Mouse (Mus musculus) hindbrain, embryonic 16.5 days (tissue): Measurements from ENCODE around the gene Nipal1. TPM values are rescaled to one million over a fixed set of nuclear protein-coding genes. Genes with fewer than 3 reads are reported as not detected.

Experiments used
- ATAC-seq: fragments of 200-750 bp; cut with Nextera tagmentation; 2 replicates; pipeline ENCODE4 v1.8.0; 2017; ENCODE audit warnings: moderate TSS enrichment, moderate library complexity
- H3K27ac ChIP-seq: fragments of 300-500 bp; sonication (generic); 2 replicates; pipeline ENCODE4 v1.5.1; 2014; ENCODE audit warnings: low read depth, mild to moderate bottlenecking, control low read depth, low read length, moderate library complexity
- H3K27me3 ChIP-seq: fragments of 300-500 bp; sonication (generic); replicated peaks from 2 replicates; pipeline ENCODE4 v1.6.1; 2014; ENCODE audit warnings: low read length; ENCODE audit not compliant: control insufficient read depth, insufficient read depth
- H3K36me3 ChIP-seq: fragments of 300-500 bp; sonication (generic); 2 replicates; pipeline ENCODE4 v1.6.1; 2014; ENCODE audit warnings: mild to moderate bottlenecking, low read length, moderate library complexity, mixed read lengths; ENCODE audit not compliant: control insufficient read depth, insufficient read depth
- H3K4me1 ChIP-seq: fragments of 300-500 bp; sonication (generic); 2 replicates; pipeline ENCODE4 v1.6.1; 2014; ENCODE audit warnings: low read depth, low read length; ENCODE audit not compliant: control insufficient read depth, insufficient read depth
- H3K4me2 ChIP-seq: fragments of 300-500 bp; sonication (generic); 2 replicates; pipeline ENCODE4 v1.6.1; 2014; ENCODE audit warnings: mild to moderate bottlenecking, low read length, control low read depth, moderate library complexity
- H3K4me3 ChIP-seq: fragments of 300-500 bp; sonication (generic); 2 replicates; pipeline ENCODE4 v1.5.1; 2014; ENCODE audit warnings: mild to moderate bottlenecking, low read length, control low read depth, moderate library complexity
- H3K9ac ChIP-seq: fragments of 300-500 bp; sonication (generic); 2 replicates; pipeline ENCODE4 v1.6.1; 2014; ENCODE audit warnings: low read depth, mild to moderate bottlenecking, control low read depth, low read length, moderate library complexity
- H3K9me3 ChIP-seq: fragments of 300-500 bp; sonication (generic); 2 replicates; pipeline ENCODE4 v1.6.1; 2014; ENCODE audit warnings: mild to moderate bottlenecking, low read length, moderate library complexity; ENCODE audit not compliant: control insufficient read depth
- WGBS: fragments of 180-500 bp; shearing (Covaris S2); extraction: QIAGEN DNeasy Blood & Tissue Kit; methylation state at CpG from one replicate; pipeline ENCODE4 v1.1.7; 2014; 5-methylcytosine and 5-hydroxymethylcytosine counted together
- polyA plus RNA-seq: library from polyadenylated mRNA; unstranded; fragments of >200 nt; fragmentation: Nextera tagmentation; extraction: Ambion mirVana; gene quantifications from 2 replicates; pipeline ENCODE4 v1.2.1, GENCODE M21; 2015

Nipal1 gene
- polyA plus RNA-seq, 1 experiment from 2014 or later, result 1.9 TPM

DNA sequence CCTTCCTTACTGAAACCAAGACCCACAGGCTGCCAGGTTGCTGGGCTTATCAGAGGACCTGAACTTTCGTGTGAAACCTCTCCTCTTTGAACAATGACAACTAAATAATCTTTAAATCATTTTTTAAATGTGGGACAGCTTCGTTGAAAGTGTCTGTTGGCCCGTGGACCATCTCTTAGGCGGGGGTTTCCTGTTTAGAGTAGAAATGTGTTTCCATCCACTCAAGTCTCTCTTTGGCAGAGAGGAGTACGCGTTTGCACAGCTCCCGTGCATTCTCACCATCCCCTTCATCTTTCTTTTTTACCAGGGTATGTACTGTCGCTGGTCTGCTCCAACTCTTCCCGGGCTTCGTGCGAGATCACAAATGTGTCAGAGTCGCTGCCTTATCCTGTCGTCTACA, 10.8 kb downstream of the Nipal1 start:
- Histone ChIP-seq H3K36me3 (no peaks in the 10 kb centered on the region), H3K4me2 (no peak overlapping the region), H3K4me3 (no peak overlapping the region), H3K27me3 (no peaks in the 10 kb centered on the region; the same call in 1 of the 2 replicates), H3K9me3 (no peaks in the 10 kb centered on the region), H3K9ac (no peak overlapping the region), H3K27ac (no peak overlapping the region), H3K4me1 (no peaks in the 10 kb centered on the region)
- WGBS, result 90% methylated on average over 13 of the region's 13 CpGs
- ATAC-seq, result no peak

DNA sequence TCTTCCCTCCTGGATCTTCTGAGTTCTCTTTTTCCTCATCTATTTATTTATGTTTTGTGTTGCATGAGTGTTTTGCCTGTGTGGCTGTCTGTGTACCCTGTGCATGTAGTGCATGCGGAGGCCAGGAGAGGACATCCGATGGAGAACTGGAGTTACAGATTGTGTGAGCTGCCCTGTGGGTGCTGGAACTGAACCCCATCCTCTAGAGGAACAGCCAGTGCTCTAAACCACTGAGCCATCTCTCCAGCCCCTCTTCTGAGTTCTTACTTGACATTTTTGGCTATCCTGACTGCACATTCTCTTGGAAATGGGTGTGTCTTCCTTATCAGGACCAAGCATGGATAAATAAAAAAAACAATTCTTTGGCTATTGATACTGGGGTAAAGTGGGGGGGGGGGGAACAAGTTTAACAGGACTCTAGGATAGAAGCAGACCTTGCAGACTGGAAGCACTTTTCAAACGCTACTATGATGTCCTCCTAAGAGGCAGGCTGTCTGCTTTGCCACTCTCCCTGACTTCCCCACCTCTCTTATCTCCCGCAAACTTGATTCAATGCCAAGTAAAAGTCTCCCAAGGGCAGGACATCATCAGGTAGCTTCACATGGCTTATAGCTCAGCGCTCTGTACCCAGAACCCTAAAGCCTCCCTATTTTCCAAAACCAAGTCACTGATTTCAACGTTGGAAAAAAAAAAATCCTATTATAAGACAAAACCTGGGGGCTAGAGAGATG, 13.6 kb downstream of the Nipal1 start:
- Histone ChIP-seq H3K4me1 (no peaks in the 10 kb centered on the region), H3K27me3 (no peaks in the 10 kb centered on the region), H3K9me3 (no peaks in the 10 kb centered on the region), H3K4me3 (no peak overlapping the region), H3K27ac (no peak overlapping the region), H3K9ac (no peak overlapping the region), H3K36me3 (no peaks in the 10 kb centered on the region), H3K4me2 (no peak overlapping the region)
- ATAC-seq, result no peak
- 90% methylated on average over 6 of the region's 6 CpGs for WGBS

DNA sequence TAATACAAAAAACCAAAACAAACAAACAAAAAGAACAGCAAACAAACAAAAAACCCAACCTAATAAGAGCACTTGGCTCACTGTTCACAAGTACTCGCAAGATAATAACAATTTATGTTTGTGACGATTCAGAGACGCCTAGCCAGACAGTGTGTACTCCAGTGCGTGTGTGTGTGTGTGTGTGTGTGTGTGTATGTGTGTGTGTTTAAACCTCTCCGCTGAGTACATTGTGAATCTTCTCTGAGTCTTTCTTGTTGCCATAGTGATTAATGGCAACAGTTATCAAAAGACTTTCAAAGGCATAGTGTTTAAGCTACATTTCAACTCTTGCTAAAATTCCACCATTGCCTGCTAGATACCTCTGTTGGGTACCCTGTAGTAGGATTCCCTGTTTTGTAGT, 16.5 kb downstream of the Nipal1 start:
- Histone ChIP-seq H3K9me3 (no peaks in the 10 kb centered on the region), H3K4me1 (no peaks in the 10 kb centered on the region), H3K27me3 (no peaks in the 10 kb centered on the region), H3K36me3 (no peaks in the 10 kb centered on the region), H3K4me3 (no peak overlapping the region), H3K4me2 (no peak overlapping the region), H3K27ac (no peak overlapping the region), H3K9ac (no peak overlapping the region)
- no peak for ATAC-seq
- 70% methylated on average over 5 of the region's 5 CpGs for WGBS

DNA sequence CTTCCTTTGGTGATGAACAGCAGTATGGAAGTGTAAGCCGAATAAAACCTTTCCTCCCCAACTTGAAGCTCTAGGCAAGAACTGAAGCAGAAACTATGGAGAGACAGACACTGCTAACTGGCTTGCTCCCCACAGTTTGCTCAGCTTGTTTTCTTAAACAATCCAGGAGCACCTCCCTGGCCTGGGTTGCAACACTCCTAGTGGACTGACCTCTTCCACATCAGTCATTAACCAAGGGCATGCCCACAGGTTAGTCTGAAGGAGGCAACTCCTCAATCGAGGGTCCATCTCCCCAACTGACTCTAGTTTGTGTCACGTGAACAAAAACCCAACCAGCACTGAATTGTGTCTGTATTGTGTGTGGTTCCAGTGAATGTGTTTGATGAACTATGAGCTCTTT, 17.3 kb downstream of the Nipal1 start:
- H3K4me1 ChIP-seq, result no peaks in the 10 kb centered on the region
- no peaks in the 10 kb centered on the region for H3K27me3 ChIP-seq
- no peak overlapping the region for H3K4me3 ChIP-seq
- H3K4me2 ChIP-seq, result no peak overlapping the region
- H3K9ac ChIP-seq, result no peak overlapping the region
- WGBS, result 57% methylated on average over 3 of the region's 3 CpGs
- no peak for ATAC-seq
- no peaks in the 10 kb centered on the region for H3K9me3 ChIP-seq
- H3K27ac ChIP-seq, result no peak overlapping the region
- H3K36me3 ChIP-seq, result no peaks in the 10 kb centered on the region

DNA sequence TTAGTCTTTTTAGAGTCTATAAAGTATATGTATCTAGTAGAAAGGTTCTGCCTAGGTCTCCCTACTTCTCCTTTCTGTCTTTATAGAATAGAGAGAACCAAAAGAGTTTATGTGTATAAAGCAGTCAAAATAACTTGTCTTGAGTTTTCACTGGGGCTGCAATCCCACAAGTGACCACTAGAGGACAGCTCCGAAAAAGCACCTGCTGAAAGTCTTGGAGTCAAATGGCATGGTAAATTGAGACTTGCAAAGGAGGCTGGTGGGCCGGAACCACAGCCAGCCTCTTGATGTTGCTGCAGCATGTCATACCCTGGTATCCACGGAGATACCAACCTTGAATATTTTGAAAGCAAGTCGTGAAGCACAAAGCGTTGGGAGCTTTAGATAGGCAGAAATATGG, 17.7 kb downstream of the Nipal1 start:
- Histone ChIP-seq H3K4me3 (no peak overlapping the region), H3K27ac (no peak overlapping the region), H3K27me3 (no peaks in the 10 kb centered on the region), H3K9me3 (no peaks in the 10 kb centered on the region), H3K4me1 (no peaks in the 10 kb centered on the region), H3K9ac (no peak overlapping the region), H3K36me3 (no peaks in the 10 kb centered on the region), H3K4me2 (no peak overlapping the region)
- no peak for ATAC-seq
- 29% methylated on average over 5 of the region's 5 CpGs for WGBS

DNA sequence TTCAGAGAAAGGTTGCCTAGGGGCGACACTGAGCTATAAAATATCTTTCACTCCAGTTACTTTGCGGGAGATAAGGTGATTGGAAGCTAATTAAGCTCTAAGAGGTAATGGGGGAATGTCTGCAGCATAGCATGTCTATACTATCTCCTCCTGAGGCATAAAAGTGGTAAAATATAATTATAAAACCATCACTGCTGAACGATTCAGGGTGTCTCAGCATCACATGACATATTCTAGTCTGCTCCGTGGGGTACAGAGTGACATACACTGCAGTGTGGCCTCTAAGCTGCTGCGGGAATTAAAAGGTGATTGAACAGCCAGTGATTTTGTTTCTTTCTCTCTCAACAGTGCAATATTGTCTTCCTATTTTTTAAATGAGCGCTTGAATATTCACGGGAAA, 18.8 kb downstream of the Nipal1 start:
- H3K4me1 ChIP-seq, result no peaks in the 10 kb centered on the region
- peak; percentile 87 for ATAC-seq
- no peak overlapping the region for H3K4me2 ChIP-seq
- no peaks in the 10 kb centered on the region for H3K27me3 ChIP-seq
- H3K4me3 ChIP-seq, result no peak overlapping the region
- no peaks in the 10 kb centered on the region for H3K36me3 ChIP-seq
- no peak overlapping the region for H3K27ac ChIP-seq
- 57% methylated on average over 7 of the region's 7 CpGs for WGBS
- no peaks in the 10 kb centered on the region for H3K9me3 ChIP-seq
- H3K9ac ChIP-seq, result no peak overlapping the region

DNA sequence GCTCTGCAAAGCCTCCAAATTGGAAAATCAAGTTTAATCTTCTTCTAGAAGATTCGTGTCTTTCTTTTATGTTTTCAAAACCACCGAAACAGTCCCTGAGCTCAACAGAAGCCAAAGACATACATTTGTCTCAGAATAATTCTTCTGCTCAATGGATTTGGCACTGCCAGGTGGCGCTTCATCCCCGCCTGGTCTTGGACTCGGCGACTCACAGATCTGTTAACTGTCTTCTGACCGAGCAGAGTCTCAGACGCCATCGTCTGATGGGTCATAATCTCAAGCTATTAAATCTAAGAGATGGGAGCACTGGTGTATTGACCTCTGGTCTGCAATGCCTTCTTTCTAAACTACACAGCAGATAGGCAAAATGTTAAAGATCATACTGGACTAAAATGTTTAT, 20.8 kb downstream of the Nipal1 start:
- Histone ChIP-seq H3K36me3 (no peaks in the 10 kb centered on the region), H3K27ac (no peak overlapping the region), H3K4me2 (no peak overlapping the region), H3K4me1 (no peaks in the 10 kb centered on the region), H3K9me3 (no peaks in the 10 kb centered on the region), H3K27me3 (no peaks in the 10 kb centered on the region), H3K4me3 (no peak overlapping the region), H3K9ac (no peak overlapping the region)
- no peak for ATAC-seq
- 79% methylated on average over 9 of the region's 9 CpGs for WGBS

DNA sequence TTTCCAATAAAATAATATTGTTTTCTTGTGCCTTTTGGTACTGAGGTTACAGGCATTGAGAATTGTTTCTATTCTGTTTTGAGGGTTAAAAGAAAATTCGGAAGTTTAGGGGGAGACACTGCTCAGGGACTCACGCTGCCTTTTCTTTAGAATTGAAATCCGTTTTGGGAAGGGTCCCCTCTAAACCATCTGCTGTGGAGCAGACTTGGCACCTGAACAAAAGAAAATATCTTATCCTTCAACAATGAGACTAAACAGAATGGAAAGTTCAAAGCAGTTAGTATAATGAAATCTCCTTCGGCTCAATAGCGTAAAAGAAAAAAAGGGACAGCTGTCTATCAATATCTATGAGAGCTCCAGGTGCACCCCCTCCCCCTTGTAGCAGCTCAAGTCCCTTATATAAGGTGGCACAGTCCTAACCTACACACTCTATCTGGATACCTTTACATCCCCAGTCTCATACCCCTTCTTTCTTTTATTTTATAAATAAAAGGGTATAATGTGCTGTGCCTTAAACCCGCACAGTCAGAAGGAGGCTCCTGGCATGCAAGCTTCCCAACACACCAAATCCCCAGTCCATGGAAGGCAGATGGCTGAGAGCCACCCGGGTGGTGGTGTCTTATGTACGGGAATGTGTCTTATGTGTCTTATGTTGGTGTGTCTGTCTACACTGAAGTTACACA, 23.6 kb downstream of the Nipal1 start:
- Histone ChIP-seq H3K36me3 (no peaks in the 10 kb centered on the region), H3K27ac (no peak overlapping the region), H3K27me3 (no peaks in the 10 kb centered on the region), H3K9me3 (no peaks in the 10 kb centered on the region), H3K4me3 (no peak overlapping the region), H3K4me1 (no peaks in the 10 kb centered on the region), H3K4me2 (no peak overlapping the region), H3K9ac (no peak overlapping the region)
- WGBS, result 30% methylated on average over 8 of the region's 8 CpGs
- peak; percentile 68 for ATAC-seq

DNA sequence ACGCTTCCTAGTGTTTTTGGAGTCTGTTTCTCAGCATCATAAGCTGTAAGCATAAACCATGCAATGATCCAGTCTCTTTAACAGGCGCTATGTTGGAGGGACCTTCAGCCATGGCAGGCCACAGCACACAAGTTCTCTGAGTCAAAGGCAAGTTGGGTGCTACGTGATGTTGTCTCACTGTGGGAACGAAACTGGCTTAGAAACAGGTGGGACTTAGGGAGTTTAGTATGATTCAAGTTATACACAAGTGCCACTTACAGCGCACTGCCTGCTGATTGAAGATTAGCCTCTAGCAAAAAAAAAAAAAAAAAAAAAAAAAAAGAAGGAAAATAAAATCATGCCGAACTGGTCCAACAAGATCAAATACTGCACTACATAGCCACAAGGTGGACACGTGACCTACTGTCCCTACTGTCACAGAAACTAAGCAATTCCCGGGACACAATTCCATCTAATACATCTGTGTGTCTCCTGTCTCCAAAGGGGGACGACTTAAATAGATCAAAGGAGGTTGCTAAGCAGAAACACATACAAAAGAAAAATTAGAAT, 27.5 kb downstream of the Nipal1 start:
- H3K27ac ChIP-seq, result no peak overlapping the region
- WGBS, result 84% methylated on average over 9 of the region's 9 CpGs

More for the DNA sequence above, 27.5 kb downstream of the Nipal1 start:
- Histone ChIP-seq H3K27me3 (no peaks in the 10 kb centered on the region), H3K9me3 (no peaks in the 10 kb centered on the region), H3K4me3 (no peak overlapping the region), H3K4me1 (no peaks in the 10 kb centered on the region), H3K4me2 (no peak overlapping the region), H3K9ac (no peak overlapping the region), H3K36me3 (no peaks in the 10 kb centered on the region)
- no peak for ATAC-seq
